Mouse (Mus musculus): ENCODE data around the gene Hras. TPM values are rescaled to one million over a fixed set of nuclear protein-coding genes. Genes with fewer than 3 reads are reported as not detected.

Gene Hras
- 100 to 1,000 TPM; 148 to 163 TPM for total RNA-seq (2021)
- long read RNA-seq, experiment 1, transcript Hras-207 (6 exons, 2,272 nt), result minor isoform, 6 of 196 reads
- long read RNA-seq, experiment 1, transcript Hras-201 (6 exons, 2,828 nt), result major isoform, 81 of 196 reads
- long read RNA-seq, experiment 1, transcript Hras-202 (5 exons, 1,199 nt), result minor isoform, 73 of 196 reads
- long read RNA-seq, experiment 1, partial matches to known transcripts, result 20 of 196 reads
- long read RNA-seq, experiment 1, other reads (novel, unspliced or antisense), result 16 of 196 reads
- long read RNA-seq, experiment 2, transcript Hras-201 (6 exons, 2,828 nt), result major isoform, 93 of 238 reads
- long read RNA-seq, experiment 2, transcript Hras-202 (5 exons, 1,199 nt), result minor isoform, 83 of 238 reads
- long read RNA-seq, experiment 2, partial matches to known transcripts, result 42 of 238 reads
- long read RNA-seq, experiment 2, other reads (novel, unspliced or antisense), result 16 of 238 reads

DNA sequence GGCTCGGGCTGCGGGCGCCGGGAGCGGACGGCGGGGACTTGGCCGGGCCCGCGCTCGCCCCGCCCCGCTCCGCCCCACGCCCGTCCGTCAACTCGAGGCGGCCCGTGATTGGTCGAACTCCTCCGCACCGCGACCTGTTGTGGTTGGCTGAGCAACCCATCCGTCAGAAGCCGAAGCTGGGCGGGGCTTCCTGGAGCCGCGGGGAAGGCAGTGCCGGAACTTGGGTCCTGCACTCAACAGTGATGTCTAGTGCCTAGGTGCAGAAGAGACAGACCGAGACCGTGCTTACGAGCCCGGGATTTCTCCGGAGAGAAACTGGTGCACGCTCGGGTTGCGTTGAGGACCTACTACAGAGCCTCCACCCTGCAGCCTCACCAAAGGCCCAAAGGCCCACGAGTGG is at the start of gene Hras, which contains the start of gene Lrrc56:
Gene Hras (minus strand): TSS at position 58 of the 400 bp plus-strand sequence.
Gene Lrrc56 (plus strand): TSS at position 210 of the 400 bp plus-strand sequence.
- DNase-seq, result peak; percentile 96 to 97
- intact Hi-C loops (cut with DNase I), result no loop called here

DNA sequence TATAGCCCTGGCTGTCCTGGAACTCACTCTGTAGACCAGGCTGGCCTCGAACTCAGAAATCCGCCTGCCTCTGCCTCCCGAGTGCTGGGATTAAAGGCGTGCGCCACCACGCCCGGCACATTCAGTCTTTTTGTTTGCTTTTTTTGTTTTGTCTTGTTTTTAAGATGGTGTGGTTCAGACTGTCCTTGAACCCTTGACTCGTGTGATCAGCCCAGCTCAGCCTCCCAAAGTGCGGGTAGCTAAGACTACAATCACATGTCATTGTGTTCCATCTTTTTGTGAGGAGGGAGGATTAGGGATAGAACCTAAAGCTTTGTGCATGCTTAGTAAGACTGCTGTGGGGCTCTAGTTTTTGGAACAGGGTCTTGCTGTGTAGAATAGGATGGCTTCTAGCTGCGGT is 37.7 kb upstream of the Hras start:
- intact Hi-C loops (cut with DNase I), result no loop called here
- DNase-seq, result no peak

DNA sequence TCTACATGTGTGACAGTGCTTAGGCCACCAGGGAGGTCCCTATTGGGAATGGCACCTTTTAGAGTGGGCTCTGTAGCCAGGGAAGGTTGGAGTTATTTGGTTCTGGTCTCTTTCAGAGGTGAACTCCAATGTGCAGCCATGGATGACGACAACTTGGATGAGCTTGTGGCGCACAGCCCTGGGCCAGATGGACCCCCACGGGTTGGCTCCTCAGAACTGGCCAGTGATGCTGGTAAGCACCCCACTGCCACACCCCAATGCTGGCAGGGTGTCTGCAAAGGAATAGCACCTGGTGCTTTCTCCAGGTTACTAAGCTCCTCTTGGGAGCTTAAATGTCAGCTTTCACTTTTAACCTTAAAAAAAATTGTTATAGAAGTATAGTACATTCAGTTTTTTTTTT is 37.3 kb upstream of the Hras start:
- intact Hi-C loops (cut with DNase I), result no loop called here

DNA sequence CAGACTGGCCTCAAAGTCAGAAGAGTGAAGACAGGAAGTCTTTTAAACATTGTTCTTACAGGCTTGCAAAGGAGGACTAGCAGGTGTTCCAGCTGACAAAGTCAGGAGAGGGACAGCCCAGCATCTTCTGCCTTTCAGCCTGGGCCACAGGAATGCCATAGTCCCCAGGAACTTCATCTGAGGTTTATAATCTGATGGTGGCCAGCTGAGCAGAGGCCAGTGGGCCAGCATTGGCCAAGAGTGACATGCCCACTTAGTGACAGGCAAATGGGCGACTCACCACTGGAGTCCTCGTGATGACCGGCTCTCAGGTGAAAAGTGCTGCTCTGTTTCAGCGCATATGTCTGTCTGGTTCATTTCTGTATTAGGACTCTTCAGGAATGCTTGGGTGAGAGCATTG is 36.8 kb upstream of the Hras start:
- intact Hi-C loops (cut with DNase I), result no loop called here
- no peak for DNase-seq

More for the DNA sequence above, 37.3 kb upstream of the Hras start:
- no peak for DNase-seq

DNA sequence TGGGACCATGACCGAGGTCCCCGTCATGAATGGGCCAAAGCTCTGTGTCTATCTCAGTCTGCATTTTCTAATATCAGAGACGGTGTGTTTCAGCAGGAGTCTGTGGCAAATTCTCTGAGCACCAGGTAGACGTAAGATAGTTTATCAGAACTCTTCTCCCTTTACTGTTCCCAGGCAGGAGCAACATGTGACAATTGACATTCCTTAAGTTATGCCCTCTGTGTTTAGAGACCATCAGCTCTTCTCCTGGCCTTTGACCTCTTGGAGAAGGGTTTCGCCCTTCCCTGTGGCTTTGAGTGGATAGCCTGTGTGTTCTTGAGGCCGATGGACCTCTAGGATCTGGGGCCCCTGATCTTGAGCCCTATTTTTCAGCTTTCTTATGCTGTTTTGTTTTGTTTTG is 35.9 kb upstream of the Hras start:
- intact Hi-C loops (cut with DNase I), result no loop called here
- no peak for DNase-seq

DNA sequence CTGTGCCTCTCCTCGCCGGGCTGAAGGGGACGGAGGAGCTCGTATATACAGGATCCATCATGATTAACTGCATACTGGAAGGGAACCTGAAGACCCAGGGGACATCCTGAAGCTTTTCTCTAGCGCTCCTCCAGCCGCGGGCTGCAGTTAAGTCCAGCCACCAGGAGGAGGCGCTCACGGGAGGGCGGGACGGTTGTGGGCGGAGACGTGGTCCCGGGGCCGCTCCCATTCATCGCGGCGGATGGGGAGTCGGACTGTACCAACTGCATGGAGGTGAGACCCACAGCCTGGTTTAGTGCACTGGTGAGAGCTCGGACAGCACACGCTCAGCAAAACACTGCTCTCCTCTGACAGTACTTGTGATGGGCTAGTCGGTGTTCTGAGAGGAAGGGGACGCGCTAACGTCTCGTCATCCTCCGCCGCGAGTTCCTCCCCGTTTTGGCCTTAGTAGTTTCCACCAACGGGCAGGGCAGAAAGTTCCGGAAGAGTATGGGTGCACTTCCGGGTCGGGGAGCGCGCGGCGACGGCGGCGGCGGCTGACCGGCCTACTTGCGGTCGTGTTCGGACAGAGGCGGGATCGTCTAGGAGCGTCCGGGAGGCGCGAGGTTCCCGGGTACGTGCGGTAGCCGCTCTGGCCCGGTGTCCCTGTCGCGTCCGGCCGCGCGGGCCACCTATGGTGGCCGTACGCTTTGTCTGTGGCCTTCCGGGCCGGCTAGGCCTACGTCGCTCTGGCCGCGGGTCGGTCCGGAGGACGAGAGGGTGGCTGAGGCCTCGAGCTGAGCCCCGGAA is 34.7 kb upstream of the Hras start, which contains the start of gene Phrf1:
Gene Phrf1 (plus strand): TSS at position 506 of the 789 bp plus-strand sequence.
- DNase-seq, result peak; percentile 88 to 92
- intact Hi-C loops (cut with DNase I), result no loop called here

DNA sequence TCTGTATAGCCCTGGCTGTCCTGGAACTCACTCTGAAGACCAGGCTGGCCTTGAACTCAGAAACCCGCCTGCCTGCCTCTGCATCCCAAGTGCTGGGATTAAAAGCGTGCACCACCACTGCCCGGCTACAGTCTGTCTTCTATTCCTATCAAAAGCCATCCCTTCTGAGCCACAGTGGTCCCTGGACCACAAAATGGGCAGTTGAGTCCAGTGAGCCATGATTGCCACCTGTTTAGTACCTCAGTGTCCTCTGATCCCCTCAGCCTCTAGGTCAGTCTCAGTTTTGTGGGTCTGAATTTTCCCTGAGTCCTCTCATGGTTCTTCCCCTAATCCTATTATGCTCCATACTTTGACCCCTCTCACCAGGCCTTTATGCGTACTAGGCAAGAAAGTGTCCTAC is 34.0 kb upstream of the Hras start:
- DNase-seq, result no peak
- intact Hi-C loops (cut with DNase I), result no loop called here

DNA sequence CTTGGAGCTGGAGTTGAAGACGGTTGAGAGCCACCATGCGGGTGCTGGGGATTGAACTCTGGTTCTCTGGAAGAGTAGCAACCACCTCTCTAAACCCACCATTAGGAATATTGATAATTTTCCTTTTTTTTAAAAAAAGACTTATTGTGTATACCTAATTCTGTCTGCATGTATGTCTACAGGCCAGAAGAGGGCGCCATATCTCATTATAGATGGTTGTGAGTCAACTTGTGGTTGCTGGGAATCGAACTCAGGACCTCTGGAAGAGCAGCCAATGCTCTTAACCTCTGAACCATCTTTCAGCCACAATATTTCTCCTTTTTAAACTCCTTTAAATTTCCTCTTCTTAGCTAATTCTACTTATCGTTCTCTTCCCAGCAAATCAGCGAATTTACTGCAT is 32.7 kb upstream of the Hras start:
- intact Hi-C loops (cut with DNase I), result no loop called here
- no peak for DNase-seq

DNA sequence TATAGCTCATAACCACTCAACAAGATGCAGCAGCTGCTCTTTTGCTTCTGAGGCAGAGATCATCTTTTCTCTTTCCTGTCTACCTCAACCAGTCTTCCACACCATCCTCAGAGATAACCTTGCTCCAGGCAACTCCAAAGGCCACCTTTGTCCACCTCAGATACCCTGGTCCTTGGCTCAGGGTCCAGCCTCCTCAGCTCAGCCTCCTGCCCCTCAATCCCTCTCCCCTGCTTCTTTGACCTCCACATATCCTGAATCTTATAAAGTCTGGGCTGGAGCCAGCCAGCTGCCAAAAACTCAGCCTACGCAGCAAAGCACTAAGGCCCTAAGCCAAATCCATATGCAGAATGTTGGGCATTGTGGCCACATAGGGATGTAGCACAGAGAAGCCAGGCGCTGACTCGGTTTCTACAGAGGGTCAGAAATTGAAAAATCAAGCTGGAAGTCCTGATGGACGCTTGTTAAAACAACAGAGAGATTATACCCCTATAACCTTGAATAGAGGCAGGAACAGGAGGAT is 29.0 kb upstream of the Hras start:
- intact Hi-C loops (cut with DNase I), result no loop called here
- DNase-seq, result no peak

DNA sequence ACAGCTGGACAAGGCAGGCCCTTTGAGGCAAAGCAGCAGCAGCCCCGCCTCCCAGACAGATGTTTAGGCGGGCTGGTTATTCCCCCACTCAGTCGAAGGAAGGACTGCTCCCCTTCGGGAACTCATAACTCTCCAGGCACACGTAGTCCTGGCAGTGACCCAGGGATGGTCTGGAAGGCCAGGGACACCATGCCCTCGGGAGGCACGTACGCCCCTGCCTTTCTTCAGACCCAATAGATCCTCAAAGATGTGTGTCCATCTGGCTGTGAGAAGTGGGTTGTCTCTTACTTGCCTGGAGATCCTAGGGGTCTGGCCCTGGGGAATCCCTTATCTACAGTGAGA is 28.3 kb upstream of the Hras start:
- intact Hi-C loops (cut with DNase I), result no loop called here
- no peak for DNase-seq

DNA sequence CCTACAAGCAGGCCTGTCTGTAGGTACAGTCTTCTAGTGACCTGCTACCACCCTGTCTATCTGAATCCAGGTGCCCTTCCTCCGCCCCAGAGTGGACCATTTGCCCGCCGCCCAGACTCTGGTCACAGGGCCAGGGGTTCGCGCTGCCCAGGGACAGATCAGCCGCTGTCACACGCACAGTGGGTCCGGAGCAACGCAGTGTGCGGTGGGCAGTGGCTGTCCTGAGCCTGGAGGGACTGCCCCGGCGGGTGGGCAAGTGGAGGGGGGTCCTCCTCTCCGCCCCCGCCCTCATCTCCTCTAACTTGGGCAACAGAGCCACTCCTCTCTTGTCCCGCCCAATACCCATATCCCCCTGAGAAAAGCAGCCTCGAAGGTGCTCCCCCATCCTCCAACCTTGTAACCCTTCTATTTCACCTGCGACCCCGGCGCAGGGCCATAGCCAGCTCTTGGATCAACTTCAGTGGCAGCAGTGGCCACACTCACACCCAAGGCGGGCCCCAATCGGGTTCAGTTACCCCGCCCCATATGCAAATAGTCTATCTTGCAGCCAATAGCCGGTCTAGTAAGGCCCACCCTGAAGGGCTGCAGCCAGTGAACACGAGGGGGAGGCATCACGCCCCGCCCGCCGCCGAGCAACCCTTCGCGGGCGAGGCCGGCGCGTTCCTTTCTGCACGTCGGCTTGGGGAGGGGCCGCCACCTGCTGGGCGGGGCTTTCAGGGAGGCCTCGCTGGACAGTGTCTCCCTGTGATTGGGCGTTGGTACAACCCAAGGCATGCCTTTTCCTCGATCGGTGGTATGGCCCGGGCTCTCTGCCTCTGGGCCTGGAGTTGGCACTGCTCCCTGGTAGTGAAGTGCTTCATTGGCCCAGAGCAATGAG is 27.7 kb upstream of the Hras start:
- intact Hi-C loops (cut with DNase I), result no loop called here

DNA sequence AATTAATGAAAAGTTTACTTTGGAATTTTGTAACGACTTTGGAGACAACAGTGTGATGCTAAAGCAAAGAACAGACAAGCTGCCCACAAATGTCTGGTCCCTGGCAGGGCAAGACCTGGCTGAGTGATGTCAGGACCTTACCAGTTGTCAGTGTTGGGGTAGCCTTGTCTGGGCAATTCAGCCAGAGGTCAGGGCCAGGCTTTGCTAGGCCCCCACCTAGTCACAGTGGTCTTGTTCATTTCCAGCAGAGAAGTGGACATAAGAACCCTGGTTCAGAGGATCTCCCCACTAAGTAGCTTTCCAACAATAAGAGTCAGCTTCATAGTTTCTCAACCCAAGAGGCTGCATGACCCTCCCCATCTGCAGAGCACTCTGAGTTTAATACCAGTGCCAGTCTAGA is 26.6 kb upstream of the Hras start:
- intact Hi-C loops (cut with DNase I), result no loop called here
- DNase-seq, result no peak

More for the DNA sequence above, 27.7 kb upstream of the Hras start:
- peak; percentile 89 to 93 for DNase-seq

DNA sequence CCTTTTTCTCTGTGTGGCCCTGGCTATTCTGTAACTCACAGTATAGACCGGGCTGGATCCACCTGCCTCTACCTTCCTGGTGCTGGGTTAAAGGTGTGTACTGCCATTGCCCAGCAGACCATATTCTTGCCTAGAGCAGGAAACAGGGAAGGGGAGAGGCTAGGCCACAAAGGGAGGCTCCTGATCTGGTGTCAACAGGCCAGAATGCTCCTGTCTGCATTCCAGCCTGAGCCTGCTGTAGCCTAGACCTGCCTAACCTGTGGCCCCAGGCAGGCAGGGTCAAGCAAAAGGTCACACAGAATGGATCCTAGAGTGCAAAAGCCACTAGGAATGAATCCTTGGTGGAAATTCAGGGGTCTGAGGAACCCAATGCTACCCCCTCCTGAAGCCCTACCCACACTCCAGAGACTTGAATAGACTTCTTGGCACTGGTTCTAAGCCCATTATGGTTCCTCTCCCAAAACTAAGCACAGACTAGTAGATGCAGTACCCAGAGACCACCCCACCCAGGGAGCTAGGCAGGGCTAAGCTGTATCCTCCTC is 25.8 kb upstream of the Hras start:
- intact Hi-C loops (cut with DNase I), result no loop called here
- no peak for DNase-seq

DNA sequence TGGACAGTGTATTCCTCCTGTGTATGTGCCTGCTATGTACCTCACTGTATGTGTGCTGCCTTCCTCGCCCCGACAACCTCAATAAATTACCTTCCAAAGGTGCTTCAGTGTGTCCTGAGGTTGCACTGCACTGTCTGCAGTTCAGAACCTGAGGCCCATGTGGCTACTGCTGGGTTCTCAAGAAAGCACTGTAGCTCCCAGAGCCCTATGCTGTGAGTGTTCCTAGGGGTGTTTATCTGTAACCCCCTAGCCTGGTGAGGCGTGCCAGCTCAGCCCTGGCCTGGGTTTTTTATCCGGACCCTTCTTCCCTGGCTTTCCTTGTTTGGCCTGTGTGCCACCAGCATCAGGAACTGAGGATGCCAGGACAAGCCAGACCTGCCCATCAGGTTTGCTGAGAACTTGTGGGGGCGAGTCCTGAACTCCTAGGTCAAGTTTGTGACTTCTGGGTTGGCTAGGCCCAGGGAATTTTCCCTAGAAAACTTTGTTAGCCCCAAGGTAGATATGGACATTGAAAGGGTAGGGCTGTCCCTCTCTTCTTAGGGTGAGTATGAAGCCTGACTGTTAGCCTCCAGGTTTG is 24.8 kb upstream of the Hras start:
- intact Hi-C loops (cut with DNase I), result no loop called here

DNA sequence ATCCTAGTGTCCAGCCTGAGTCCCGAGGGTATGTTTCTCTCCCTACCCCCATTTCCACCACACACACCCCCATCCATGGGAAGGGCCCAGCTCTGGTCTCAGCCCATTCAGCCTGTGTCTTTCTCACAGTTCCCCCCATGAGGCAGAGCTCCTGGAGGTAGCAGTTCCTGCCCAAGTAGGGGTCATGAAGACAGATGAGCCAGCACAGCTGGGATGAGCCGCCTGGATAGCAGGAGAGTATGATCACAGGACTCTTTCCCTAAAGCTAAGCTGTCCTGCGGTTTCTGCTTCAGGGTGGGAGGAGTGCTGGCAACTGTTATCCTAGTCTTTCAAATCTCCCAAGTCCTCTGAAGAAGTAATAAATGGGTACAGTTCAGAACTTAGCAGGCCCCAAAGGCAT is 24.3 kb upstream of the Hras start:
- no peak for DNase-seq
- intact Hi-C loops (cut with DNase I), result no loop called here

More for the DNA sequence above, 24.8 kb upstream of the Hras start:
- no peak for DNase-seq

DNA sequence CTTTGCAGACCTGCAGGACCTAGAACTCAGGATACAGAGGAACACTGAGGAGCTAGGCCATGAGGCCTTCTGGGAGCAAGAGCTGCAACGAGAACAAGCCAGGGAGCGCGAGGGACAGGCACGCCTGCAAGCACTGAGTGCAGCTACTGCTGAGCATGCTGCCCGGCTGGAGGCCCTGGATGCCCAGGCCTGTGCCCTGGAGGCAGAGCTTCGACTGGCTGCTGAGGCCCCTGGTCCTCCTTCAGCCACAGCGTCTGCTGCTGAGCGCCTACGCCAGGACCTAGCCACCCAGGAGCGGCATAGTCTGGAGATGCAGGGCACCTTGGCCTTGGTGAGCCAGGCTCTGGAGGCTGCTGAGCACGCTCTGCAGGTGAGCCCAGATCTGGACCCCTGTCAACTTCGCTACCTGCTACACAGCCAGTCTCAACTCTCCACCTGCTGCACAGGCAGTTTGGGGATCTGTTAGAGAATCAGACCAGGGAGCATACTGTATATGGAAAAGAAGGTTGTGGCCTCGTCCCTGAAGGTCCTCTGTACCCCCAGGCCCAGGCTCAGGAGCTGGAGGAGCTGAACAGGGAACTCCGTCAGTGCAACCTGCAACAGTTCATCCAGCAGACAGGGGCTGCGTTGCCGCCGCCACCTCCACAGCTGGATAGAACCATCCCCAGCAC is 23.7 kb upstream of the Hras start:
- DNase-seq, result peak in 1 of 2 experiments; percentile 12
- intact Hi-C loops (cut with DNase I), result no loop called here

DNA sequence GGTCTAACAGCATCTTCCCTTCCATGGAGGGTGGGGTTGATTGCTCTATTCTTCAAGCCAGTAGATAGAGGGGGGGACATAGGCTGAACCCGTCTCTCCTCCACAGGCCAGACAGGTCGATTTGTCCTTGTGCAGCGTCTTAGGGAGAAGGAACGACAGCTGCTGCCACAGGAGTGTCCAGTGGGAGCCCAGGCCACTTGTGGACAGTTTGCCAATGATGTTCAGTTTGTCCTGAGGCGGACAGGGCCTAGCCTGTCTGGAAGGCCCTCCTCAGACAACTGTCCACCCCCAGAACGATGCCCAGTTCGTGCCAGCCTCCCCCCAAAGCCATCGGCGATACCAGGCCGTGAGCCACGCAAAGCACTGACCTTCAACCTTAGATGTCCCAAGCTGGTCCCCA is 23.1 kb upstream of the Hras start:
- no peak for DNase-seq
- intact Hi-C loops (cut with DNase I), result no loop called here

DNA sequence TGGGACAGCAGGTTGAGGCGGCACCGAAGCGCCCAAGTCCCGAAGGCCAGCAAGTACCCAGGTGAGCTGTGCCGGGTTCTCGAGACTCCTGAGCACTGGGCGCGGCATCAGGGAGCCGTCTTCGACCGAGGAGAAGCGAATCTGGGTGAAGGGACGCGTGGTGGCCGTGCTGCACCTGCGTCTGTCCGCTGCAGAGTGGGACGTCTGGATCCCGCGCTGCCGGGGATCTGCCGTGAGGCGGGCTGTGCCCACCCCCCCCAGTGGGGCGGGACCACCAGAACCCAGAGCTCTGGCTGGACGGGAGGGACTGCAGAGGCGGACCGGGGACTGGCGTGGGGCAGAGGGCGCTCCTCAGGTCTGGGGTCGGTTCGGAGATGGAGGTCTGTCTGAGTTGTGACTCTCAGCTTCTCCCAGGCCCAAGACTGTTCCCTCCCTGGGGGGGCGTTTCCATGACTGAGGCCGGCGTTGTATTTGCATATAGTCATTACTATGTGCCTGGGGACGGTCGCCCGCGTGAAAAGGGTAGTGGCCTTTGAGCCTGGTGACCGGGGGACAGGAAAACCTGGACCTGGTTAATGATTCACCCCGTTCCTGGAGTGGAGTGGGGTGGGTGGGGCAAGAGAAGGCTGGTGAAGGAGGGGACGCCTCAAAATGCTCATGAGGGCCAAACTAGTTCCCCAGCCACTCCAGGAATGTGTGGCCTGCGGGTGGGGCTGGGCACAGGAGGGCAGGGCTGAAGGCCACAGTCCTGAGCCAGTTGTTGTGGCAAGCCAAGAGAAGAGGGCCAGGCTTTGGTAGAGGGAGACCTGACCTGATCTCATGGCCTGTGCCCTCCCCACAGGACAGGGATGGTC is 22.3 kb upstream of the Hras start:
- intact Hi-C loops (cut with DNase I), result no loop called here
- peak in 1 of 2 experiments; percentile 19 for DNase-seq
